Mouse (Mus musculus) CD4-positive naive resting alpha-beta T cell, adult 76 days (primary cell): ENCODE measurements around the gene Cat. TPM values are rescaled to one million over a fixed set of nuclear protein-coding genes. Genes with fewer than 3 reads are reported as not detected.

ENCODE experiments used
- total RNA-seq: library from RNA; stranded (reverse); gene quantifications from one replicate; pipeline ENCODE4 v1.2.4, GENCODE M21; 2023

Cat gene
- 60.1 TPM for total RNA-seq

GRCm38 (mm10) chr2:103484617-103485401 is at the start of gene Cat:
Gene Cat, minus strand, starts transcription at chr2:103485160.

GRCm38 (mm10) chr2:103411348-103411747 is 73.6 kb downstream of the Cat start, which contains the start of gene Elf5:
Gene Elf5, plus strand, starts transcription at chr2:103411688.

Other genes starting within 250 kb of the Cat start
- gene Ehf, start 181.9 kb downstream of the Cat start, total RNA-seq, result 0.23 TPM
- gene Elf5, start 73.5 kb downstream of the Cat start, total RNA-seq, result not detected
- 79.1 TPM for gene Abtb2, start 81.2 kb upstream of the Cat start, total RNA-seq